Mouse (Mus musculus): ENCODE data around the gene Anxa4. TPM values are rescaled to one million over a fixed set of nuclear protein-coding genes. Genes with fewer than 3 reads are reported as not detected.

Gene Anxa4
- total RNA-seq, 2 experiments from 2014 or later: 4.8 to 6.2 TPM

DNA sequence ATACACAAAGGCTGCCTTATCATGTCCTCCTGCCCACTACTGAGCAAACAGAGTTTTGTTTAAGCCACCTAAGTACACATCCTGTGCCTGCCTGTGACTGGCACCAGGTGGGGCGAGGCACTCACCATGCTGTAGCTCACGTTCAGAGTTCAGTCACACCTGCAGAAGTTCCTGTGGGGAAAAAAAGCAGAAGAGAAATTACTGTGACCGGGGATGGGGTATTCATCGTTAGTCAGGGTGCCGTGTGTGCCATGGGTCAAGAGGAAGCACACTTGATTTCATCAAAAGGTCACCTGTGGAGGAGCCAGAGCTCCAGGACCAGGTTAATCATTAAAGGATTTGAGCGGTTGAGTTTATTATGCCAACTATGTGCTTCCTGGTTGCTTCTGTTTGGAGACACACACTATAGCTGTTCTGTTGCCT lies 27.7 kb downstream of the Anxa4 start:
- no peak for DNase-seq (ENCODE audit: extremely low spot score in 1 of 2, low spot score in 1 of 2)

DNA sequence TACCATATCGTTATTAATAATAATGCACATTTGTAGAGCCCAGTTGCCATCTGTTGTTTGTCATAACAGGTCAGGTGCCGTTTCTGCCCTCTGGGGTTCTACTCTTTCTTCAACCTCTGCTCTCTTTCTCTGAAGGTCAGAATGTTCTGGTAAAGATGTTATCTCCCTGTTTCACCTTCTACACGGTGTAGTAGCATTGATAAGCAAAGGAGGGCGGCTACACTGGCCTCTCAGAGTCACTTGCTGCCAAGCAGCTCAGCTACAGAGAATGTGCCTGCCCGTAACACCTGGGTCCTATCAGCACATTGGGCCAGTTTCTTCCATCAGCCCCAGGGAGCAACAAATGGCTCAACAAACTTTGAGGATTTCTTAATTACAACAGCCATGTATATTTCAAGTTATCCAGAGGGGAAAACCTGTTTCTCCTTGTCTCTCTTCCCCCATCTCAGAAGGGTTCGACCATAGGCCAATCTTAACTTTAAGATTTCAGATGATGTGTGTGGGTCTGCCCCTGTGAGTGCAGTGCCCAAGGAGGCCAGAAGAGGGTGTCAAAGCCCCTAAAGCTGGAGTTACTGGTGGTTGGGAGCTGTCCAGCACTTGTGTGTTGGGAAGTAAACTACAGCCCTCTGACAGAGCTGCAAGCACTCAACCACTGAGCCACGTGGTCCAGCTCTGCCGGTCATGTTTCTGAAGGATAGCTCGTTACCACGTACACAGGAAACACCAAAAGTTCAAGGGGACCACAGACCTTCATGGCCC lies 39.1 kb downstream of the Anxa4 start:
- DNase-seq (ENCODE audit: extremely low spot score in 1 of 2, low spot score in 1 of 2): no peak

DNA sequence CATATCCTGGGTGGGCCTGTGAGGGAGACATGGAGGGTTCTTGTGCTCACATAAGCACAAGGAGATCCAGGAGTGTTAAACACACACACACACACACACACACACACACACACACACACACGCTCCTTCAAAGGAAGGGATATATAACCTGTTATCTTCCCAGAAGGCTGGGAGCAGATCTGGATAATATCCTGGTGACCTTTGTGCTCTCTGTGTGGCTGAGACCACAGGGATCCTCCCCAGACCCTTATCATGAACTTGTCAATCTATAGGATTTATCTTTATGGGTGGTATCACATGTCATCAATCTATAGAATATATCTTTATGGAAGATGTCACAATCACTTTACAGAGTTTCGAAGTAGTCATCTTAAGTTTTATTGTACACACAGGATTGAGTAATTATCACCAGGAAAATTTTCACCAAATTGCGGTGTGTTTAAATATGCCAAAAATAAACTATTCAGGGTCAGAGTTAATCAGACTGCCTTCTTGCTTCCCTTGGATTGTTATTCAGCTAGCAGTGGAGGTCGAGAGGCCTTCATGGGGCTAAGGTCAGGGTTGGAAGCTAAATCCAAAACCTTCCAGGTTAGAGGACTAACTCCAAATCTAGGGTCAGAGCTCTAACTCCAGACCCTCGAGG lies 40.4 kb downstream of the Anxa4 start:
- no peak for DNase-seq (ENCODE audit: extremely low spot score in 1 of 2, low spot score in 1 of 2)

DNA sequence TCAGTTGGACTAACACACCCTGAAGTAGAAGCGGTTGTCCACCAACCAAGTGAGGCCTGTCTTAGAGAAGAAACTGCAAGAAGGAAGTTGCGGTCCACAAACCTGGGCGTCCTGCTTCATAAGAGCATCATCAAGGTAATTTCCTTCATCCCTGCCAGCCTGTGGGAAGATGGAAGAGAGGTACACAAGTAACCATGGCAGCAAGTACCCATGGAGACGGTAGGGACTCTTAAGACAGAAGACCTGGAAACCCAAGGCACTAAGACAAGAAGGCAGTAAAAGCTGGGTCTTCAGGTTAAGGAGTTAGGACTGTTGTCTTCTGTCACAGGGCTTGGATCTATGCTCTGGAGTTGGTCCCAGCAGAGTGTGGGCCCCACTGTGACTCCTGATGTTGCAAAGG lies 42.4 kb downstream of the Anxa4 start:
- DNase-seq (ENCODE audit: extremely low spot score in 1 of 2, low spot score in 1 of 2): no peak

DNA sequence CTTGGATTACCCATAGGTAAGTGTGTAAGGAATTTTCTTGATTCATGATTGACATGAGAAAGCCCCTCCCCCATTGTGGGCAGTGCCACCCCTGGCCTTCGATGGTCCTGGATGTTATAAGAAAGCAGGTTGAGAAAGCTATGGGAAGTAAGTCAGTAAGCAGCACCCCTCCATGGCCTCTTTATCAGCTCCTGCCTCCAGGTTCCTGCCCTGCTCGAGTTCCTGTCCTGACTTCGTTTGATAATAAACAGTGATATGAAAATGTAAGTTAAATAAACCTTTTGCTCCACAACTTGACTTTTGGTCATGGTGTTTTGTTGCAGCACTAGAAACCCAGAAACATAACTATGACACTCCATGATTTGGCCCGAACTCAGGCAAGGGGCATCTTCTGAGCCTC lies 43.6 kb downstream of the Anxa4 start:
- no peak for DNase-seq (ENCODE audit: extremely low spot score in 1 of 2, low spot score in 1 of 2)

DNA sequence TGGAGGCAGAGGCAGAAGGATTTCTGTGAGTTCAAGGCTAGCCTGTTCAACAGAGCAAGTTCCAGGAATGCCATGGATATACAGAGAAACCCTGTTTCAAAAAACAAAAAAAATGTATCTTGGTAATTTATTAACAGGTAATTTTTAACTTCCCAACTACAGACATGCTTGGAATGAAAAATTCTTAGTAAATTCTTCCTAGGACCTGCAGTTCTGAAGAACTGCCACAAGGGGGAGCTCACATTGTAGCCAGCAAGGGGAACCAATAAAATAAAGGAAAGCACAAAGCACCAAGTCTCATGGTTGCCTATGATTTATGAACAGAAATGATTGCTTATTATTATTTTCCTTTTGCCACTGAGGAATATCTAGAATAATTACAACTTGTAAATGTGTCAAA lies 46.2 kb downstream of the Anxa4 start:
- peak in 1 of 2 experiments; percentile 59 for DNase-seq (ENCODE audit: extremely low spot score in 1 of 2, low spot score in 1 of 2)

DNA sequence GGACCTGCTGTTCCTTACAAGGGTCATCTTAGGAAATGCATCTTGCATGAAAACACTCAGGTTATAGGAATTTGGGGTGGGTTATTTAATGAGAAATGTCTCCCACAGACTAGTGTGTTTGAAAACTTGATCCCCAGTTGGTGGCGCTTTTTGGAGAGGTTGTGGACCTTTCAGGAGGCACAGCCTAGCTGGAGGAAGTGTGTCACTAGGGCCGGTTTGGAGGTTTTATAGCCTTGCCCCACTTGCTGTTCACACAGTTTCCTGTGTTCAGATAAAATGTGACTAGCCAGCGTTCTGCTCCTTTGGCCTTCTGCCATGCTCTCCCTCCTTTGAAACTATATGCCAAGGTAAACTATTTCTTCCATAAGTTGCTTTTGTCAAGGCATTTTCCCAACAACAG lies 52.7 kb downstream of the Anxa4 start:
- DNase-seq (ENCODE audit: extremely low spot score in 1 of 2, low spot score in 1 of 2): no peak

DNA sequence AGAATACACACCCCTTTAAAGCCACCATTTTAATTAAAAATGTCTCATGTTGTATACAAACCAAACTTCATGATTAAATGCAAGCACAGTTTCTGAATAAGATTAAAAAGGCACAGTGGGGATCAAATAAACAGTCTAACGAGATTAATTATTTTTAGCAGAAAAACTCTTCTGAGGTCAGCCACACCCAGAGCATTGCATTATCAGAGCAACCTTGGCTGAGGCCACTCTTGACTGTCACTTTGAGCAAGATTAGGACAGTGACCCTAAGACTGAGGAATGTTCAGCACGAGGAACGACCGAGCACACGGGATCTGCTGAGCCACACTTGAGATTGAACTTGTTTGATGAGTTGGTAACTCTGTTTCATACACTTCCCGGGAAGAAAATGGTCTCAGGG lies 56.6 kb downstream of the Anxa4 start:
- no peak for DNase-seq (ENCODE audit: extremely low spot score in 1 of 2, low spot score in 1 of 2)

DNA sequence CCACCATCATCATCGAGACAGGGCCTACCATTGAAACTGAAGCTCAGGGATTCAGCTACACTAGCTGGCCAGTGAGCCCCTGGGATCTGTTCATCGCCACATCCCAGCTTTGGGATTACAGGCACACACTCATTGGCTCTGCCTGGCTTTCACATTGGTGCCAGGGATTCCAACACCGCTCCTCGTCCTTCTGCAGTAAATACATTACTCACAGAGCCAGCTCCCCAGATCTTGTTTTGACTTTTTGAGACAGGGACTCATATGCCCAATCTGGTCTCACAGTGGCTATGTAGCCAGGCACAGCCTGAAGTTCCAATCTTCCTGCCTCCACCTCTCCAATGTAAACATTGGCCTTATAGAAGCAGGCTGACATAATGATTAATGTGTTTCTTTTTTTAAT lies 57.1 kb downstream of the Anxa4 start:
- no peak for DNase-seq (ENCODE audit: extremely low spot score in 1 of 2, low spot score in 1 of 2)

DNA sequence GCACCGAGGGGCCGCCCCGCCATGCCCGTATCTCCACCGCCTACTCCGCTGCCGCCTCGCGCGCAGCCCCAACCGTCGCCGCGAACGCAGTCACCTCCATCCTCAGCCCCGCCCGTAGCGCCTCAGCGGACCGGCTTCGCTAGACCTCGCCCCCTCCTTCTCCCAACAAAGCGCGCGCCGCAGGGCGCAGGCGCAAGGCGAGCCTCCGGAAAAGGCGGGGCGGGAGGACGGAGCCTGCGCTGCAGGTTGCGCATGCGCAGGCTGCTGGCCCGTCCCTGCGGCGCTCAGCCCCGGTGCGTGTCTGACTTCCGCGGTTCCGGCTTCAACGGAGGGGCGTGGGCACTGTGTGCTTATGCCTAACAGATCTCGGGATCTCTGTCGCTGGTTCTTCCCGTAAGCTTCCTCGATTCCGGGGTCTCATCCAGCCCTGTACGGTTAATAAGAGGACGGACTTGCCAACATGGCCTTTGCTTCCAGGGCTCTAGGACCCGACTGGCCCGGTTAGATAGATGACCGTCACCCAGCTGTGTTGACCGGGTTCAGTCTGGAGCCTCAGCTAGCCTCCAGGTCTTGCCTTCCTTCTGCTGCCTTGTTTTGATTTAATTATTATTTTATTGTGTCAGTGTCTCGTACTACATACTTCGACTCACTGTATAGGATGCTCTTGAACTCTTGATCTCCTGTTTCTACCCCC lies 60.1 kb downstream of the Anxa4 start, which contains the start of gene Gmcl1:
Gene Gmcl1 (minus strand): TSS at position 201 of the 694 bp plus-strand sequence.
- peak; percentile 82 to 88 for DNase-seq (ENCODE audit: extremely low spot score in 1 of 2, low spot score in 1 of 2)

DNA sequence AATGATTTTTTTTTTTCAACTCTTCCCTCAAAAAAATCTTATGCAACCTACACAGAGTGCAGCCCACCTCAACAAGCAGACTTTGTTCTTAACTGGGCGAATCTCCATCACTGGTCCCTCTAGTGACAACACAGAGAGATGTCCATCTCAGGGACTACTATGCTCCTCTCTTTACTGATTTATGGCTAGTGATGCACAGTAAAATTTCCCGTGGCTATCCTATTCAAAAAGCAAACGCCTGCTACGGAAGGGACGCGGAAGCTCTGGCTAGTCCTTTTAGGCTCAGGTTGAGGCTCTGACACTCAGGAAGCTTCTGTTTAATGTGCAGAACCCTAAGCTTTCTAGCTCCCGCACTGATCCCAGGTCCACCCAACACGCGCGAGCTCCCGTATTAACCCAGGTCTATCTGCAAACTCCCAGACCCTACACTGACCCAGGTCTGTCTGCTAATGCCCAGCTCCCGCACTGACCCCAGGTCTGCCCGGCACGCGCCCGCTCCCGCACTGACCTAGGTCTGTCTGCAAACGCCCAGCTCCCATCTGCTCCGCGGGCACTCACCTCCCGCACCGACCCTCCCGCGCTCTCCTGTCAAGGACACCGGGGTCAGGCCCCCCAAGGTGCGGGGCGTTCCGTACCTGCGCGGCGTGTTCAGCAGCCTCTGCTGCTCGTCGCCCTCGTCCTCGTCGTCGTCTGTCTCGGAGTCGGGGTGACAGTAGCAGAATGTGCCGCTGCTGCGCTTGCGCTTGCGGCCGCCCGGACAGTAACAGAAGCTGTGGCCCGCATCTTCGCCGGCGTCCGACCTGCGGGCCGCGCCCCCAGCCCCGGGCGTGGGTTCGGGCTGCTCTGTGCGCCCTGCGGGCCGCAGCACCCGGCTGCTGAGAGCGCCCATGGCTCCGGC lies 60.9 kb downstream of the Anxa4 start:
- DNase-seq (ENCODE audit: extremely low spot score in 1 of 2, low spot score in 1 of 2): peak in 1 of 2 experiments; percentile 22

DNA sequence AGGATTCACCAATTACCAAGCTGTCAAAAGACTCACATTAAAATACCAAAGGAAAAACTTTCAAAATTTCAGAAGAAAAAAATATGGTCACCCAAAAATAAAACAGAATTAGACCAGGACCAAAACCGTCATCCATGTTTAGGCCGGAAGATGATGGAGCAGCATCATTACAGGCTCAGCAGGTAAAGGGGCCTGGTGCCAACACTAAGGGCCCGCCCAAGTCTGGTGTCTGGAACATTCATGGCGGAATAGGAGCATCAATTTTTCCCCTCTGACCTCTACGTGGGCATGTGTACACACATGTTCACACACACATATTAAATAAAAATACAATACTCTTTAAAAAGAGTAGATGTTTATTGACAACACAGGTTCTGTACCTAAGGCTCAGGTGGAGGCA lies 64.7 kb downstream of the Anxa4 start:
- no peak for DNase-seq (ENCODE audit: extremely low spot score in 1 of 2, low spot score in 1 of 2)

DNA sequence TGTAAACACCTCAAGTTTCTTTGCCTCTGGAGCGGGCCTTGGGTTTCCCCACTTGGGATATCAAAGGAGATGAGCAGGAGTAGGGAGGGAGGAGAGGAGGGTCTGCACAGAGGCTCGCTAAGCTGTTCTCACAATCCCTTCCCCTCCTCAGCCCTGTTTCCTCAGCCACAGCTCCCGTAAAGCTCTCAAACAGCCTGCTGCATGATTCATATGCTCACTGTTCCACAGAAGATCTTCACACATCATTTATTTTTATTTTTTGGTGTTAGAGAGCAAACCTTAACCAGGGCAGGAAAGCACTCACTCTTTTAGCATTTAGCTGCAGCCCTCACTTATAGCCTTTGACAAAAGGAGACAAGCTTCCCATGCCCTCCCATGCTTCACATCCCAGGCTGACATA lies 71.4 kb downstream of the Anxa4 start:
- no peak for DNase-seq (ENCODE audit: extremely low spot score in 1 of 2, low spot score in 1 of 2)

DNA sequence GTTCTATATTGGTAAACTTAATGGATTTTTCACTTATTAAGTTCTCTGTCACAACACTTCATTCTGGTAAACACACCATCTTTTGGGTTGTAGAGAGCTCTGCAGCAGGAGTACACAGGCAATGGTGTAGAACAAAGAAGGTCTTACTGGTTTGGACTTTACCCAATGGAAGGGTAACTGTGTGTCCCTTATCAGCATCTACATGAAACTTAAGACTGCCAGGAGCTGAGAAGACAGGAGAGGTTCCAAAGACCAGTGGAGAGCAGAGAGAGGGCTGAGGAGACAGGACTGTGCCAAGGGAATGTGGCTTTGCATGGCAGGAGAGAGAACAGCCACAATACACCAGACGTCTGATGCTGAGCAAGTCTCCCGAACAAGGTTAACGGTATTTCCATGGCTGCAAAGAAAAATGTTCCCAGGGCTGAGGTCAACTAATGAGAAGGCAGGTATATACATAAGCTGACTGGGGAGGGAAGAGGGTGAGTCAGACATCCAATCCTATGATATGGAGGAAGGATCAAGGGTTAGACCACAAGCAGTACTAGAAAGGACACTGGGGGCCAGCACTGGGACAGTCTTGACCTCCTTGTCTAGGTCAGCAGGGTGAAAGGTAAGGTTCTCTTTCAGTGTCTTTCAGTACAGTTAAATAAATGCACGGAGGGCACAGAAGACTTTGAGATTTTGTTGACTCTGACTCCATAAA lies 85.2 kb downstream of the Anxa4 start:
- DNase-seq (ENCODE audit: extremely low spot score in 1 of 2, low spot score in 1 of 2): no peak

DNA sequence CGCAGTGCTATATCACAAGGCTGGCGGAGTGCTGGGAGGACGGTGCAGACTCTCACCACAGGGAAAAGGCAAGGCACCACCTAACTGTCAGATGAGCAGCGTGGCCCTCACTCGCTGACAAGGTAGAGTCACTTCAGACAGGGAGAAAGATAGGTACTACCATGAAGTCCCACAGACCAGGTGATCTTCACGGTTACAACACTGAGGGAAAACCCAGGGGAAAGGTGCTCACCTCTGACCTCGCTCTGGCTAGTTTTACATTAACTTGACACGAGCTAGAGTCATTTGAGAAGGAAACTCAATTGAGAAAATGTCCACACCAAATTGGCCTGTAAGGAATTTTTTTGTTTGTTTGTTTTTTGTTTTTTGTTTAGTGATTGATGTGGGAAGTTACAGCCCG lies 90.8 kb downstream of the Anxa4 start:
- no peak for DNase-seq (ENCODE audit: extremely low spot score in 1 of 2, low spot score in 1 of 2)

DNA sequence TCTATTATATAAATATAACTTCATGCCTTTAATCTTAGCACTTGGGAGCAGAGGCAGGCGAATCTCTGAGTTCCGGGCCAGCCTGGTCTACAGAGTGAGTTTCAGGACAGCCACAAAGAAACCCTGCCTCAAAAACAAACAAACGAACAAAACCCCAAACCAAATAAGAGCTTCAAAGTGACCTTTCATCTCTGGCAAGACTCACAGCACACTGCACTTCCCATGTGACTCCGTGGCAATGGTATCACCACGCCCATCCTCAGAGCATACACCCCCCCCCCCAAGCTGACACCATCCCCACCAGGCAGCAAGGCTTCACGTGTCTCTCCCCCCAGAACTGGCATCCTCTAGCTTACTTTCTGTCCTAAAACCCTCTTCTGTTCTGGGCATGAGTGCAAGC lies 95.5 kb downstream of the Anxa4 start:
- DNase-seq (ENCODE audit: extremely low spot score in 1 of 2, low spot score in 1 of 2): no peak

DNA sequence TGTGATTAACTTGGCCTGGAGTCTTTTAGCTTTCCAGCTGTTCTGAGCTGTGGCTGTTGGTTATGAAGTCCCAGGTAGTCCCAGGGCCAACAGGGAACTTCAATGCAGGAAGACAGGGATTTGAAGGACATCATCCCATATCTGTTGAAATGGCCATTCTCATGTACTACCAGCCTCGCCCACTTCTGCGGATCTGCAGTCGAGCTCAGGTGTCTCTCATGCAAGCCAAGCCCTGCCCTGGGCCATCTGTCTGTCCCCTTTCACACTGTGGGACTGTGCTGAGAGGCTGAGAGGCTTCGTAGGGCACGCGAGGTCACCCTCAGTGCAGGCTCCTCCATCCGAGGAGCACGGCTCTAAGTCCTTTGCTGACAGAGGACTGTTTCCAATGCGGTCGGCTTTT lies 97.2 kb downstream of the Anxa4 start:
- DNase-seq (ENCODE audit: extremely low spot score in 1 of 2, low spot score in 1 of 2): no peak

DNA sequence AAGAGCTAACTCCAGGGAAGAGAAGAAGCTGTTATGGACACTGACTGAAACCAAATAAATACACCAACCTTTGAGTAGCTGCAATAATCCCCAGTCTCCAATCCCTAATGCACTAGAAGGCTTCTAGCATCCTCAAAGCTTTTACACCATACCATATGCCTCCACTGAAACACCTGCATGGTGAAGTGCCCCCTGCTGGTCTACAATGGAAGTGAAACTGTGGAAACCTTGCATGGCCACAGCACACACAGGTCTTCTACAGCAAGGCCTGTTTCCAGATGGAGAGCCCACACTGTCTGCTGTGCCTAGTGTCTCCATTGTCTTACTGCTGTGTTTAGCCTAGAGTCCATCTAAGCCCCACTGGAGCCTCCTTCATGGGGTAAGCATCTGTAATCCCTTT lies 98.9 kb downstream of the Anxa4 start:
- peak; percentile 15 to 60 for DNase-seq (ENCODE audit: extremely low spot score in 1 of 2, low spot score in 1 of 2)

DNA sequence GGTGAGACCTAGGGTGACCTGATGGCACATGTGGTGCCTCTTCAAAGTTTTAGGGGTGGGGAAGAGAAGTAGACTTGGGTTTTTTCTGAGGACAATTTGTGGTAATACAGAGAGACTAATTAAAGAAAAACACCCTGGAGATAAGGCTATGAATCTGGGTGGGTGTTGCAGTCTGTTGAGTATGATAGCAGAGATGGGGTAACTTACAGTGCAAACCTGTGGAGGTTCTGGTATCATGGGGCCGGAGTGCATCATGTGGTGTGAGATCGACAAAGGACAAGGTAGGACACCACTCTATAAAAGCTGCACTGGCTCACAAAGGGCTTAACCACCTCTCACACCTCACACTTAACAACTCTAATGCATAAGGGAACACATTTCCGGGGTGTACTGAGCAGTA lies 103.7 kb downstream of the Anxa4 start:
- DNase-seq (ENCODE audit: extremely low spot score in 1 of 2, low spot score in 1 of 2): no peak

DNA sequence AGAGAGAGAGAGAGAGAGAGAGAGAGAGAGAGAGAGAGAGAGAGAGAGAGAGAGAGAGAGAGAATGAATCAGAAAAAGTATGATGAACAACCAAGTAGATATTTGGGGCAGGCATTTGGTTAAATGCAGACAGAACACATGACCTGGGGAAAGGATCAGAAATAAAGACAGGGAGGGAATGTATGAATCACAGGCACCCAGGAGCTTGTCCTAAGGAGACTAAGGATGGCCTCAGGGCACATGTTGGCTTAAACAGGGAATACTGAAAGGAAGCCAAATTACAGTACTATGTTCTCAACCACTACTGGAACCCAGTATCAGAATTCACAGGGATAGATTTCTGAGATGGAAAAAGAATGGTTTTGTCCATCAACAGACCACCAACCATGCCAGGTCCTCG lies 106.4 kb downstream of the Anxa4 start:
- no peak for DNase-seq (ENCODE audit: extremely low spot score in 1 of 2, low spot score in 1 of 2)

All from layer of hippocampus, postnatal 25 days (tissue).